Mouse (Mus musculus): ENCODE results near the gene Nell2. TPM values are rescaled to one million over a fixed set of nuclear protein-coding genes. Genes with fewer than 3 reads are reported as not detected.

The Nell2 gene
- total RNA-seq, 2 experiments from 2014 or later, result 415 to 438 TPM

GRCm38 (mm10) chr15:95481585-95481984, 46.8 kb downstream of the Nell2 start:
- intact Hi-C loops (cut with DNase I), result no loop called here
- no peak for DNase-seq

- intact Hi-C loops (cut with DNase I), result no loop called here
- DNase-seq, result no peak
These were observed 51.9 kb downstream of the Nell2 start for GRCm38 (mm10) chr15:95476440-95476839.

GRCm38 (mm10) chr15:95473976-95474375, 54.4 kb downstream of the Nell2 start:
- intact Hi-C loops (cut with DNase I), result no loop called here
- no peak for DNase-seq

- DNase-seq, result no peak
These were observed 61.2 kb downstream of the Nell2 start for GRCm38 (mm10) chr15:95467195-95467594.

GRCm38 (mm10) chr15:95460041-95460566, 68.3 kb downstream of the Nell2 start:
- intact Hi-C loops (cut with DNase I), result no loop called here
- DNase-seq, result no peak

More at GRCm38 (mm10) chr15:95467195-95467594, 61.2 kb downstream of the Nell2 start:
- intact Hi-C loops (cut with DNase I), result no loop called here

GRCm38 (mm10) chr15:95444586-95444985, 83.8 kb downstream of the Nell2 start:
- no peak for DNase-seq
- intact Hi-C loops (cut with DNase I), result no loop called here

GRCm38 (mm10) chr15:95437740-95438139, 90.6 kb downstream of the Nell2 start:
- no peak for DNase-seq
- intact Hi-C loops (cut with DNase I), result no loop called here

- intact Hi-C loops (cut with DNase I), result no loop called here
- DNase-seq, result no peak
These were observed 92.1 kb downstream of the Nell2 start for GRCm38 (mm10) chr15:95436261-95436660.

GRCm38 (mm10) chr15:95431156-95431799, 97.1 kb downstream of the Nell2 start:
- DNase-seq, result no peak
- intact Hi-C loops (cut with DNase I), result no loop called here

- intact Hi-C loops (cut with DNase I), result no loop called here
- no peak for DNase-seq
These were observed 98.4 kb downstream of the Nell2 start for GRCm38 (mm10) chr15:95430000-95430399.

- no peak for DNase-seq
- intact Hi-C loops (cut with DNase I), result no loop called here
These were observed 100.2 kb downstream of the Nell2 start for GRCm38 (mm10) chr15:95428003-95428663.

GRCm38 (mm10) chr15:95425085-95425484, 103.3 kb downstream of the Nell2 start:
- intact Hi-C loops (cut with DNase I), result no loop called here
- no peak for DNase-seq

- intact Hi-C loops (cut with DNase I), result no loop called here
- DNase-seq, result no peak
These were observed 106.0 kb downstream of the Nell2 start for GRCm38 (mm10) chr15:95422226-95422950.

GRCm38 (mm10) chr15:95418641-95419040, 109.7 kb downstream of the Nell2 start:
- intact Hi-C loops (cut with DNase I), result no loop called here
- DNase-seq, result no peak

GRCm38 (mm10) chr15:95411949-95412741, 116.2 kb downstream of the Nell2 start:
- intact Hi-C loops (cut with DNase I), result no loop called here
- no peak for DNase-seq

- no peak for DNase-seq
- intact Hi-C loops (cut with DNase I), result no loop called here
These were observed 118.0 kb downstream of the Nell2 start for GRCm38 (mm10) chr15:95410213-95410843.

GRCm38 (mm10) chr15:95390347-95390746, 138.0 kb downstream of the Nell2 start:
- intact Hi-C loops (cut with DNase I), result no loop called here
- no peak for DNase-seq

GRCm38 (mm10) chr15:95388950-95389349, 139.4 kb downstream of the Nell2 start:
- no peak for DNase-seq
- intact Hi-C loops (cut with DNase I), result no loop called here

- intact Hi-C loops (cut with DNase I), result no loop called here
These were observed 147.5 kb downstream of the Nell2 start for GRCm38 (mm10) chr15:95380859-95381258.

GRCm38 (mm10) chr15:95370720-95371395, 157.5 kb downstream of the Nell2 start:
- peak; percentile 57 for DNase-seq
- intact Hi-C loops (cut with DNase I), result no loop called here

More at GRCm38 (mm10) chr15:95380859-95381258, 147.5 kb downstream of the Nell2 start:
- no peak for DNase-seq
